Mouse (Mus musculus): Measurements from ENCODE around the gene Iqgap1. TPM values are rescaled to one million over a fixed set of nuclear protein-coding genes. Genes with fewer than 3 reads are reported as not detected.

The Iqgap1 gene
- total and polyA plus RNA-seq, 2 experiments from 2014 or later = 23.6 to 39.8 TPM

- Histone ChIP-seq H3K27me3 (ENCODE audit: control insufficient read depth, insufficient read depth, low read length) (no peaks in the 10 kb centered on the region), H3K4me3 (ENCODE audit: low read depth, low read length) (no peak overlapping the region), H3K4me2 (ENCODE audit: low read depth, low read length) (no peak overlapping the region), H3K9ac (replicated peaks; ENCODE audit: low read depth, low read length) (no peak overlapping the region), H3K9me3 (replicated peaks; ENCODE audit: control insufficient read depth, low read length) (no peaks in the 10 kb centered on the region), H3K36me3 (replicated peaks; ENCODE audit: control insufficient read depth, insufficient read depth, low read length) (no peaks in the 10 kb centered on the region), H3K4me1 (ENCODE audit: control insufficient read depth, insufficient read depth) (peaks cover 18% of the 10 kb centered on the region), H3K27ac (ENCODE audit: low read depth) (no peak overlapping the region)
- 77% methylated on average over 4 of the region's 4 CpGs for WGBS
- ATAC-seq (ENCODE audit: insufficient read depth, low read depth) = no peak
- DNase-seq (ENCODE audit: low spot score) = no peak
- no peak for TF ChIP-seq CTCF (IDR thresholded peaks at IDR 0.05; ENCODE audit: low read depth)
- TF ChIP-seq EP300 (IDR thresholded peaks at IDR 0.05; ENCODE audit: low read depth) = no peak
These were observed 4.9 kb downstream of the Iqgap1 start for GRCm38 (mm10) chr7:80820838-80821237.

GRCm38 (mm10) chr7:80816641-80817040 is 9.1 kb downstream of the Iqgap1 start:
- TF ChIP-seq CTCF (IDR thresholded peaks at IDR 0.05; ENCODE audit: low read depth) = no peak
- WGBS = 34% methylated on average over 5 of the region's 5 CpGs

GRCm38 (mm10) chr7:80813397-80813796 is 12.4 kb downstream of the Iqgap1 start:
- no peak for ATAC-seq (ENCODE audit: insufficient read depth, low read depth)
- Histone ChIP-seq H3K4me3 (ENCODE audit: low read depth, low read length) (no peak overlapping the region), H3K9ac (replicated peaks; ENCODE audit: low read depth, low read length) (no peak overlapping the region), H3K27ac (ENCODE audit: low read depth) (no peak overlapping the region), H3K4me2 (ENCODE audit: low read depth, low read length) (no peak overlapping the region), H3K27me3 (ENCODE audit: control insufficient read depth, insufficient read depth, low read length) (no peaks in the 10 kb centered on the region), H3K9me3 (replicated peaks; ENCODE audit: control insufficient read depth, low read length) (no peaks in the 10 kb centered on the region), H3K4me1 (ENCODE audit: control insufficient read depth, insufficient read depth) (peaks cover 5% of the 10 kb centered on the region; the same call in 1 of the 2 replicates), H3K36me3 (replicated peaks; ENCODE audit: control insufficient read depth, insufficient read depth, low read length) (no peaks in the 10 kb centered on the region)
- TF ChIP-seq CTCF (IDR thresholded peaks at IDR 0.05; ENCODE audit: low read depth) (no peak), EP300 (IDR thresholded peaks at IDR 0.05; ENCODE audit: low read depth) (no peak)
- WGBS = 66% methylated on average over 4 of the region's 4 CpGs
- no peak for DNase-seq (ENCODE audit: low spot score)

More at GRCm38 (mm10) chr7:80816641-80817040, 9.1 kb downstream of the Iqgap1 start:
- DNase-seq (ENCODE audit: low spot score) = no peak
- Histone ChIP-seq H3K9ac (replicated peaks; ENCODE audit: low read depth, low read length) (no peak overlapping the region), H3K4me3 (ENCODE audit: low read depth, low read length) (no peak overlapping the region), H3K27me3 (ENCODE audit: control insufficient read depth, insufficient read depth, low read length) (no peaks in the 10 kb centered on the region), H3K4me2 (ENCODE audit: low read depth, low read length) (no peak overlapping the region), H3K27ac (ENCODE audit: low read depth) (no peak overlapping the region), H3K4me1 (ENCODE audit: control insufficient read depth, insufficient read depth) (peaks cover 5% of the 10 kb centered on the region; the same call in 1 of the 2 replicates), H3K36me3 (replicated peaks; ENCODE audit: control insufficient read depth, insufficient read depth, low read length) (no peaks in the 10 kb centered on the region), H3K9me3 (replicated peaks; ENCODE audit: control insufficient read depth, low read length) (no peaks in the 10 kb centered on the region)
- no peak for ATAC-seq (ENCODE audit: insufficient read depth, low read depth)

- H3K27ac ChIP-seq (ENCODE audit: low read depth) = no peak overlapping the region
- H3K4me2 ChIP-seq (ENCODE audit: low read depth, low read length) = no peak overlapping the region
- H3K4me1 ChIP-seq (ENCODE audit: control insufficient read depth, insufficient read depth) = peaks cover 9% of the 10 kb centered on the region; the same call in 1 of the 2 replicates
- no peak for TF ChIP-seq EP300 (IDR thresholded peaks at IDR 0.05; ENCODE audit: low read depth)
- no peak for TF ChIP-seq CTCF (IDR thresholded peaks at IDR 0.05; ENCODE audit: low read depth)
- no peak overlapping the region for H3K4me3 ChIP-seq (ENCODE audit: low read depth, low read length)
- H3K36me3 ChIP-seq (replicated peaks; ENCODE audit: control insufficient read depth, insufficient read depth, low read length) = no peaks in the 10 kb centered on the region
- WGBS = 60% methylated on average over 4 of the region's 4 CpGs
- DNase-seq (ENCODE audit: low spot score) (no peak), ATAC-seq (ENCODE audit: insufficient read depth, low read depth) (no peak)
- H3K27me3 ChIP-seq (ENCODE audit: control insufficient read depth, insufficient read depth, low read length) = no peaks in the 10 kb centered on the region
- H3K9ac ChIP-seq (replicated peaks; ENCODE audit: low read depth, low read length) = no peak overlapping the region
- no peaks in the 10 kb centered on the region for H3K9me3 ChIP-seq (replicated peaks; ENCODE audit: control insufficient read depth, low read length)
These were observed 19.4 kb downstream of the Iqgap1 start for GRCm38 (mm10) chr7:80806331-80806730.

- Histone ChIP-seq H3K27me3 (ENCODE audit: control insufficient read depth, insufficient read depth, low read length) (no peaks in the 10 kb centered on the region), H3K9ac (replicated peaks; ENCODE audit: low read depth, low read length) (peak overlapping the region; percentile 84), H3K4me1 (ENCODE audit: control insufficient read depth, insufficient read depth) (peaks cover 9% of the 10 kb centered on the region; the same call in 1 of the 2 replicates), H3K9me3 (replicated peaks; ENCODE audit: control insufficient read depth, low read length) (no peaks in the 10 kb centered on the region), H3K4me2 (ENCODE audit: low read depth, low read length) (peak overlapping the region; percentile 87), H3K36me3 (replicated peaks; ENCODE audit: control insufficient read depth, insufficient read depth, low read length) (peaks cover 13% of the 10 kb centered on the region), H3K27ac (ENCODE audit: low read depth) (peak overlapping the region; percentile 89), H3K4me3 (ENCODE audit: low read depth, low read length) (peak overlapping the region; percentile 89)
- DNase-seq (ENCODE audit: low spot score) (peak; percentile 99), ATAC-seq (ENCODE audit: insufficient read depth, low read depth) (peak; percentile 98)
- under 1% methylated on average over 38 of the region's 47 CpGs for WGBS
- no peak; the same call in 1 of the 2 replicates for TF ChIP-seq CTCF (IDR thresholded peaks at IDR 0.05; ENCODE audit: low read depth)
- TF ChIP-seq EP300 (IDR thresholded peaks at IDR 0.05; ENCODE audit: low read depth) = 0 out of 2 replicates have a peak, but pooled peaks have one; percentile 33
These were observed 22.5 kb downstream of the Iqgap1 start for GRCm38 (mm10) chr7:80803173-80803872.

Measured in heart, postnatal 0 days (tissue).